Mouse (Mus musculus) mouse trophoblast stem cell (cell line): Measurements from ENCODE around the gene Them5.

Source experiments
- in situ Hi-C, 2 experiments: fragments of 300-500 bp; cut with MseI, MboI; formaldehyde crosslinking; loops; 2 replicates in 1 of 2; 3 replicates in 1 of 2; pipeline ENCODE4 v1.15.1; 2025

The Them5 gene

GRCm38 (mm10) chr3:94372038-94372437, 30.1 kb downstream of the Them5 start:
- in situ Hi-C loops: no loop called here

GRCm38 (mm10) chr3:94372641-94373040, 30.7 kb downstream of the Them5 start, which contains the start of gene Rorc:
Gene Rorc, plus strand, starts transcription at chr3:94372794.
- in situ Hi-C loops: no loop called here

GRCm38 (mm10) chr3:94373090-94373489, 31.2 kb downstream of the Them5 start:
- in situ Hi-C loops: no loop called here

- in situ Hi-C loops: no loop called here
These were observed 31.7 kb downstream of the Them5 start for GRCm38 (mm10) chr3:94373597-94374011.

- in situ Hi-C loops: no loop called here
These were observed 32.7 kb downstream of the Them5 start for GRCm38 (mm10) chr3:94374636-94375035.

- in situ Hi-C loops: no loop called here
These were observed 33.2 kb downstream of the Them5 start for GRCm38 (mm10) chr3:94375146-94375545.

- in situ Hi-C loops: no loop called here
These were observed 34.0 kb downstream of the Them5 start for GRCm38 (mm10) chr3:94375861-94376260.

- in situ Hi-C loops: no loop called here
These were observed 35.4 kb downstream of the Them5 start for GRCm38 (mm10) chr3:94377028-94377923.

- in situ Hi-C loops: no loop called here
These were observed 38.1 kb downstream of the Them5 start for GRCm38 (mm10) chr3:94379831-94380510.

GRCm38 (mm10) chr3:94382308-94382707, 40.4 kb downstream of the Them5 start:
- in situ Hi-C loops: no loop called here

- in situ Hi-C loops: no loop called here
These were observed 41.6 kb downstream of the Them5 start for GRCm38 (mm10) chr3:94383476-94383875.

- in situ Hi-C loops: no loop called here
These were observed 44.8 kb downstream of the Them5 start for GRCm38 (mm10) chr3:94386671-94387070.

- in situ Hi-C loops: no loop called here
These were observed 45.5 kb downstream of the Them5 start for GRCm38 (mm10) chr3:94387391-94387790.

- in situ Hi-C loops: no loop called here
These were observed 46.1 kb downstream of the Them5 start for GRCm38 (mm10) chr3:94388047-94388446.

- in situ Hi-C loops: no loop called here
These were observed 47.5 kb downstream of the Them5 start for GRCm38 (mm10) chr3:94389420-94389819.

GRCm38 (mm10) chr3:94391001-94391400, 49.1 kb downstream of the Them5 start:
- in situ Hi-C loops: no loop called here

GRCm38 (mm10) chr3:94392128-94392527, 50.2 kb downstream of the Them5 start:
- in situ Hi-C loops: no loop called here

- in situ Hi-C loops: no loop called here
These were observed 51.1 kb downstream of the Them5 start for GRCm38 (mm10) chr3:94393049-94393448.

GRCm38 (mm10) chr3:94396336-94396735, 54.4 kb downstream of the Them5 start:
- in situ Hi-C loops: no loop called here

- in situ Hi-C loops: no loop called here
These were observed 55.0 kb downstream of the Them5 start for GRCm38 (mm10) chr3:94396851-94397250.
